Mouse (Mus musculus) lung, adult 2 months (tissue): Measurements from ENCODE around the gene Adam22.

Experiments
- CTCF ChIP-seq: fragments of 200-500 bp; IDR thresholded peaks from 2 replicates; pipeline ENCODE4 v1.5.1; 2011; ENCODE audit warnings: mild to moderate bottlenecking, low read length, control low read depth; ENCODE audit not compliant: insufficient read depth
- POLR2A ChIP-seq: fragments of 200-500 bp; IDR thresholded peaks from 2 replicates; pipeline ENCODE4 v1.6.1; 2011; ENCODE audit warnings: low read depth, mild to moderate bottlenecking, control low read depth, low read length, borderline replicate concordance; ENCODE audit errors: extremely low read depth

DNA sequence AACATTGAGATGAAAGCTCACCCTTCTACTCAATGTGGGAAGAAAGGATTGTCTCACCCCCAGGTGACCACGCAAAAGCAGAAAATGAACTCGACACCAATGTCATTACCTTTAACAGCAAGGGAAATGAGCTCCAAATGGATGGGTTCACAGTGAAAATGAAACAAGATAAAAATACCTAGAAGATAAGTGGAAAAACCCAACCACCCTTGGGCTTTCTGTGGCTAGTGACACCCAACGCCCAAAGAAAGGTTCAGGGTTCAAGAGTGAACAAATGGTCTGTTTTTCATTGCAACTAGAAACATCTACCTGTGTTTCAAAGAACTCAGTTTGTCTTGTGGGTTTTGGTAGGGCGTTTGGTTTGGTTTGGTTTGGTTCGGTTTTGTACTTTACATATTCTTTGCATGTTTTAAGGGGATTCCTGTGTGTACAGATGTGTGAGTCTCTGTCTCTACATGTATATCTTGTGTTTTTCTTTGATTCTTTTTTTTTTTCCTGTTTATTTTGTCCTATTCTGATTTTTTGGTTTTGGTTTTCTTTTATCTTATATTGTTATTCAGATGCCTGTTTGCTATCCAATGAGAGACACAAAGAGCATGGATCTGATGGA, 6.4 kb upstream of the Adam22 start:
- TF ChIP-seq POLR2A: no peak
- TF ChIP-seq CTCF: no peak
